Mouse (Mus musculus) lung, embryonic 16.5 days (tissue): ENCODE data around the gene Alg12. TPM values are rescaled to one million over a fixed set of nuclear protein-coding genes. Genes with fewer than 3 reads are reported as not detected.
"Not testable (repeated sequence)": the region's sequence is repeated elsewhere in the genome, so short reads cannot be mapped to it uniquely, and the experiment has no call there.

Experiments
- ATAC-seq: fragments of 200-750 bp; cut with Nextera tagmentation; 2 replicates; pipeline ENCODE4 v1.8.0; 2017; ENCODE audit warnings: low read depth, mild to moderate bottlenecking, moderate library complexity
- H3K27ac ChIP-seq: fragments of 300-500 bp; sonication (generic); 2 replicates; pipeline ENCODE4 v1.5.1; 2014; ENCODE audit warnings: mild to moderate bottlenecking, control low read depth, low read length
- H3K27me3 ChIP-seq: fragments of 300-500 bp; sonication (generic); 2 replicates; pipeline ENCODE4 v1.6.1; 2014; ENCODE audit warnings: low read depth, low read length, mixed read lengths; ENCODE audit not compliant: control insufficient read depth, insufficient read depth
- H3K36me3 ChIP-seq: fragments of 300-500 bp; sonication (generic); 2 replicates; pipeline ENCODE4 v1.6.1; 2014; ENCODE audit warnings: low read length; ENCODE audit not compliant: control insufficient read depth, insufficient read depth
- H3K4me1 ChIP-seq: fragments of 300-500 bp; sonication (generic); replicated peaks from 2 replicates; pipeline ENCODE4 v1.6.1; 2014; ENCODE audit warnings: low read length, mixed read lengths; ENCODE audit not compliant: control insufficient read depth, insufficient read depth
- H3K4me2 ChIP-seq: fragments of 300-500 bp; sonication (generic); 2 replicates; pipeline ENCODE4 v1.6.1; 2014; ENCODE audit warnings: low read depth, low read length, control low read depth
- H3K4me3 ChIP-seq: fragments of 300-500 bp; sonication (generic); 2 replicates; pipeline ENCODE4 v1.5.1; 2014; ENCODE audit warnings: mild to moderate bottlenecking, low read length, control low read depth
- H3K9ac ChIP-seq: fragments of 300-500 bp; sonication (generic); 2 replicates; pipeline ENCODE4 v1.6.1; 2014; ENCODE audit warnings: low read length, control low read depth
- H3K9me3 ChIP-seq: fragments of 300-500 bp; sonication (generic); 2 replicates; pipeline ENCODE4 v1.6.1; 2016; ENCODE audit warnings: low read length; ENCODE audit not compliant: control insufficient read depth
- WGBS: fragments of 180-500 bp; shearing (Covaris S2); extraction: QIAGEN DNeasy Blood & Tissue Kit; methylation state at CpG from one replicate; pipeline ENCODE4 v1.1.7; 2014; 5-methylcytosine and 5-hydroxymethylcytosine counted together
- polyA plus RNA-seq: library from polyadenylated mRNA; unstranded; fragments of >200 nt; fragmentation: Nextera tagmentation; extraction: Ambion mirVana; gene quantifications from 2 replicates; pipeline ENCODE4 v1.2.1, GENCODE M21; 2015

The Alg12 gene
- polyA plus RNA-seq, 1 experiment from 2014 or later: 13.5 TPM

- H3K27ac ChIP-seq: no peak overlapping the region
- no peaks in the 10 kb centered on the region for H3K27me3 ChIP-seq
- ATAC-seq: no peak
- WGBS: 90% methylated on average over 3 of the region's 3 CpGs
- peaks cover 2% of the 10 kb centered on the region for H3K4me1 ChIP-seq
- H3K4me2 ChIP-seq: no peak overlapping the region
- peaks cover 17% of the 10 kb centered on the region for H3K36me3 ChIP-seq
- H3K9ac ChIP-seq: no peak overlapping the region
- no peak overlapping the region for H3K4me3 ChIP-seq
- H3K9me3 ChIP-seq: no peaks in the 10 kb centered on the region
Measured at GRCm38 (mm10) chr15:88813262-88813661, 5.9 kb downstream of the Alg12 start.

GRCm38 (mm10) chr15:88810369-88810768 is 8.7 kb downstream of the Alg12 start:
- Histone ChIP-seq H3K9ac (no peak overlapping the region), H3K9me3 (no peaks in the 10 kb centered on the region), H3K4me3 (no peak overlapping the region), H3K36me3 (peaks cover 29% of the 10 kb centered on the region), H3K4me2 (no peak overlapping the region), H3K27ac (no peak overlapping the region), H3K4me1 (no peaks in the 10 kb centered on the region), H3K27me3 (no peaks in the 10 kb centered on the region)
- WGBS: 72% methylated on average over 2 of the region's 2 CpGs
- ATAC-seq: no peak

- no peak for ATAC-seq
- H3K4me3 ChIP-seq: no peak overlapping the region
- no peak overlapping the region for H3K27ac ChIP-seq
- peaks cover 26% of the 10 kb centered on the region for H3K36me3 ChIP-seq
- H3K4me2 ChIP-seq: no peak overlapping the region
- H3K9ac ChIP-seq: no peak overlapping the region
- H3K9me3 ChIP-seq: no peaks in the 10 kb centered on the region
- 72% methylated on average over 8 of the region's 8 CpGs for WGBS
- H3K27me3 ChIP-seq: no peaks in the 10 kb centered on the region
- H3K4me1 ChIP-seq: no peaks in the 10 kb centered on the region
Measured at GRCm38 (mm10) chr15:88808121-88808520, 11.0 kb downstream of the Alg12 start.

- Histone ChIP-seq H3K4me2 (no peak overlapping the region), H3K4me1 (no peaks in the 10 kb centered on the region), H3K27ac (no peak overlapping the region), H3K36me3 (peaks cover 17% of the 10 kb centered on the region), H3K4me3 (no peak overlapping the region), H3K9me3 (no peaks in the 10 kb centered on the region), H3K27me3 (no peaks in the 10 kb centered on the region), H3K9ac (no peak overlapping the region)
- WGBS: 80% methylated on average over 6 of the region's 6 CpGs
- no peak for ATAC-seq
Measured at GRCm38 (mm10) chr15:88802348-88802747, 16.8 kb downstream of the Alg12 start.

GRCm38 (mm10) chr15:88801903-88802302 is 17.2 kb downstream of the Alg12 start:
- Histone ChIP-seq H3K27ac (no peak overlapping the region), H3K4me1 (no peaks in the 10 kb centered on the region), H3K36me3 (peaks cover 17% of the 10 kb centered on the region), H3K9me3 (no peaks in the 10 kb centered on the region), H3K4me2 (no peak overlapping the region), H3K27me3 (no peaks in the 10 kb centered on the region), H3K4me3 (no peak overlapping the region), H3K9ac (no peak overlapping the region)
- 84% methylated on average over 3 of the region's 3 CpGs for WGBS
- no peak for ATAC-seq

GRCm38 (mm10) chr15:88800921-88801354 is 18.2 kb downstream of the Alg12 start:
- no peak overlapping the region for H3K27ac ChIP-seq
- no peak overlapping the region for H3K4me2 ChIP-seq
- H3K4me1 ChIP-seq: no peaks in the 10 kb centered on the region
- no peaks in the 10 kb centered on the region for H3K27me3 ChIP-seq
- peaks cover 11% of the 10 kb centered on the region for H3K36me3 ChIP-seq
- no peaks in the 10 kb centered on the region for H3K9me3 ChIP-seq
- WGBS: 69% methylated on average over 6 of the region's 6 CpGs
- no peak for ATAC-seq
- H3K4me3 ChIP-seq: no peak overlapping the region
- H3K9ac ChIP-seq: no peak overlapping the region

- Histone ChIP-seq H3K36me3 (peaks cover 5% of the 10 kb centered on the region; the same call in 1 of the 2 replicates), H3K27me3 (no peaks in the 10 kb centered on the region), H3K4me3 (no peak overlapping the region), H3K9me3 (no peaks in the 10 kb centered on the region), H3K9ac (no peak overlapping the region), H3K4me1 (no peaks in the 10 kb centered on the region), H3K27ac (no peak overlapping the region), H3K4me2 (no peak overlapping the region)
- ATAC-seq: no peak
- 67% methylated on average over 11 of the region's 11 CpGs for WGBS
Measured at GRCm38 (mm10) chr15:88799950-88800371, 19.2 kb downstream of the Alg12 start.

GRCm38 (mm10) chr15:88794729-88795128 is 24.4 kb downstream of the Alg12 start:
- H3K36me3 ChIP-seq, H3K27me3 ChIP-seq, H3K4me1 ChIP-seq, H3K9ac ChIP-seq, H3K9me3 ChIP-seq, H3K4me3 ChIP-seq, H3K27ac ChIP-seq, H3K4me2 ChIP-seq, ATAC-seq: not testable (repeated sequence)
- 87% methylated on average over 4 of the region's 5 CpGs for WGBS

GRCm38 (mm10) chr15:88792140-88792850 is 26.8 kb downstream of the Alg12 start:
- H3K27ac ChIP-seq: no peak overlapping the region
- no peaks in the 10 kb centered on the region for H3K4me1 ChIP-seq
- H3K9me3 ChIP-seq: no peaks in the 10 kb centered on the region
- no peaks in the 10 kb centered on the region for H3K27me3 ChIP-seq
- no peaks in the 10 kb centered on the region for H3K36me3 ChIP-seq
- ATAC-seq: no peak
- H3K4me2 ChIP-seq: no peak overlapping the region
- 76% methylated on average over 4 of the region's 4 CpGs for WGBS
- no peak overlapping the region for H3K4me3 ChIP-seq
- H3K9ac ChIP-seq: no peak overlapping the region
